Mouse (Mus musculus): ENCODE data around the gene Cpeb3. TPM values are rescaled to one million over a fixed set of nuclear protein-coding genes. Genes with fewer than 3 reads are reported as not detected.
A peak's percentile ranks its signal among the peaks of the same experiment; 100 is the strongest.
"Not testable (repeated sequence)": the region's sequence is repeated elsewhere in the genome, so short reads cannot be mapped to it uniquely, and the experiment has no call there.

Gene Cpeb3
- polyA plus RNA-seq, 1 experiment from 2014 or later, result 0.91 TPM

DNA sequence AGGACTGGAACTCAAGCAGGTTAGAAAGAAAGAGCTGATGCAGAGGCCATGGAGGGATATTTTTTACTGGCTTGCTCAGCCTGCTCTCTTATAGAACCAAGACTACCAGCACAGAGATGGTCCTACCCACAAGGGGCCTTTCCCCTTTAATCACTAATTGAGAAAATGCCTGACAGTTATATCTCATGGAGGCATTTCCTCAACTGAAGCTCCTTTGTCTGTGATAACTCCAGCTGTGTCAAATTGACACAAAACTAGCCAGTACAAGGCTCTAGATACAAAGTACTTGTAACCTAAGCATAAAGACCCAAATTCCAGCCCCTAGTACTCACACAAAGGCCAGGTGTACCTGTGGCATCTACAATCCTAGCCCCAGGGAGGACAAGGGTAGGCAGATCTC is 3.2 kb downstream of the Cpeb3 start:
- H3K4me3 ChIP-seq (ENCODE audit: low read depth, low read length); H3K9ac ChIP-seq (replicated peaks; ENCODE audit: low read length); H3K9me3 ChIP-seq (replicated peaks; ENCODE audit: control insufficient read depth, low read length); H3K4me1 ChIP-seq (ENCODE audit: control insufficient read depth, insufficient read depth, low read length); ATAC-seq (replicated peaks; ENCODE audit: insufficient number of reproducible peaks, low FRiP score, low TSS enrichment, low read depth); H3K36me3 ChIP-seq (replicated peaks; ENCODE audit: control insufficient read depth, insufficient read depth, low read depth, low read length); H3K27me3 ChIP-seq (ENCODE audit: control insufficient read depth, insufficient read depth, low read length); DNase-seq (ENCODE audit: low spot score); H3K4me2 ChIP-seq (ENCODE audit: low read depth, low read length); H3K27ac ChIP-seq (replicated peaks; ENCODE audit: low read depth, low read length): not testable (repeated sequence)

DNA sequence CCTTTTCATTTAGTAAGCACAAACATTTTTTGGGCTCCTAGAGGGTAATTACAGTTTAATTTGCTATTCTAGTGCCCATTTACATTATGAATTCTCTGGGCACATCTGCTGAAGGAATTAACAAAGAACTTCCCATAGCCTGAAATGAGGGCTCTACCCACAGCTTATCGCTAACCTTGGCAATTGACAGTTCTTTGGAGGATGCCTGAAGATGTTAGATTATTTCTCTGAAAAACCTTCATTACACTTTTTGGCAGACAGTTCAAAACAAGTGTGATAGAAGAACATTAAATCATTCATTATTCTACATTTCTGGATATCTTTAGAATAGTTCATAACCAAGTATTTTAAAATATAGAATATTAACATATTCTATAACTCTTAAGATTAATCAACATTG is 5.0 kb downstream of the Cpeb3 start:
- Histone ChIP-seq H3K9ac (replicated peaks; ENCODE audit: low read length) (no peak overlapping the region), H3K27me3 (ENCODE audit: control insufficient read depth, insufficient read depth, low read length) (no peaks in the 10 kb centered on the region), H3K27ac (replicated peaks; ENCODE audit: low read depth, low read length) (no peak overlapping the region), H3K4me2 (ENCODE audit: low read depth, low read length) (no peak overlapping the region), H3K9me3 (replicated peaks; ENCODE audit: control insufficient read depth, low read length) (no peaks in the 10 kb centered on the region), H3K4me3 (ENCODE audit: low read depth, low read length) (no peak overlapping the region), H3K36me3 (replicated peaks; ENCODE audit: control insufficient read depth, insufficient read depth, low read depth, low read length) (no peaks in the 10 kb centered on the region), H3K4me1 (ENCODE audit: control insufficient read depth, insufficient read depth, low read length) (no peaks in the 10 kb centered on the region)
- 96% methylated on average over 1 of the region's 1 CpGs for WGBS
- DNase-seq (ENCODE audit: low spot score) (no peak), ATAC-seq (replicated peaks; ENCODE audit: insufficient number of reproducible peaks, low FRiP score, low TSS enrichment, low read depth) (no peak)

DNA sequence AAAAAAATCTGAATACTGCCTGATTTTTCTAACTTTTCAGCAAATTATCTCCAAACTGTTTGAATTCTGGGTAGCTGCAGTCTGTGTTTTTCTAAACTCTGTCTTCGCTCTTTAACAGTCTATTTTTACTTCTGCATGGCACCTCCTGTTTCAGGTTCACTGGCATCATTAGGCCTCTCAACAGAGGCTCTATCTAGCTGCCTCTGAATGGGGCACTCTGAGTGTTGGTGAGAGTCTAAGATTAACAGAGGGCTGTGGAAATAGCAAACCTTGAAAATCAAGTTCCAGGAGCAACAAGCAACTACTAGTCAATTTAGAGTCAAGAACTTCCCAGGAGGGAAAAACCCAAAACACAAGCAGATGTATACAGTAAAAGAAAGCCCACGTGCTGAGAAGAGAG is 8.5 kb downstream of the Cpeb3 start:
- H3K27ac ChIP-seq (replicated peaks; ENCODE audit: low read depth, low read length), result no peak overlapping the region
- ATAC-seq (replicated peaks; ENCODE audit: insufficient number of reproducible peaks, low FRiP score, low TSS enrichment, low read depth) (no peak), DNase-seq (ENCODE audit: low spot score) (no peak)
- H3K4me3 ChIP-seq (ENCODE audit: low read depth, low read length), result no peak overlapping the region
- no peaks in the 10 kb centered on the region for H3K36me3 ChIP-seq (replicated peaks; ENCODE audit: control insufficient read depth, insufficient read depth, low read depth, low read length)
- no peaks in the 10 kb centered on the region for H3K9me3 ChIP-seq (replicated peaks; ENCODE audit: control insufficient read depth, low read length)
- no peak overlapping the region for H3K4me2 ChIP-seq (ENCODE audit: low read depth, low read length)
- no peaks in the 10 kb centered on the region for H3K4me1 ChIP-seq (ENCODE audit: control insufficient read depth, insufficient read depth, low read length)
- WGBS, result 74% methylated on average over 2 of the region's 2 CpGs
- H3K27me3 ChIP-seq (ENCODE audit: control insufficient read depth, insufficient read depth, low read length), result no peaks in the 10 kb centered on the region
- H3K9ac ChIP-seq (replicated peaks; ENCODE audit: low read length), result no peak overlapping the region

DNA sequence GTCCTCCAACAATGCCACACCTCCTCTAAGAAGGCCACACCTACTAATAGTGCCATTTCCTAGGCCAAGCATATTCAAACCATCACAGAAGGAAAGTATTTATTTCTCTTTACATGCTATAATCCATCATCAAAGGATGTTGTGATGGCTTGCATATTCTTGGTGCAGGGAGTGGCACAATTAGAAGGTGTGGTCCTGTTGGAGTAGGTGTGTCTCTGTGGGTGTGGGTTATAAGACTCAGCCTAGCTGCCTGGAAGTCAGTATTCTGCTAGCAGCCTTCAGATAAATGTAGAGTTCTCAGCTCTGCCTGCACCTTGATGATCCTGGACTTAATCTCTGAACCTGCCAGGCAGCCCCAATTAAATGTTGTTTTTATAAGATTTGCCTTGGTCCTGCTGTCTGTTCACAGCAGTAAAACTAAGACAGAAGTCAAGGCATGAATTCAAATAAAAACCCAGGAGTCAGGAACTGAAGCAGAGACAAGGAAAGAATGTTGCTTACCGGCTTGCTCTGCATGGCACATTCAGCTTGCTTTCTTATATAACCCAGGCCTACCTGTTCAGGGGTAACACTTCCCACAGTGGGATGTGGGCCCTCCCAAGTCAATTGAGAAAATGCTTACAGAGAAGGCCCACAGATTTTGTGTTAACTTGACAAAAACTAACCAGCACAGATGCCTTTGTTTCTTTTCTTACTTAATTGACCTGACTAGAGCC is 10.1 kb downstream of the Cpeb3 start:
- Histone ChIP-seq H3K4me3 (ENCODE audit: low read depth, low read length) (no peak overlapping the region), H3K9me3 (replicated peaks; ENCODE audit: control insufficient read depth, low read length) (no peaks in the 10 kb centered on the region), H3K9ac (replicated peaks; ENCODE audit: low read length) (no peak overlapping the region), H3K27ac (replicated peaks; ENCODE audit: low read depth, low read length) (no peak overlapping the region), H3K4me1 (ENCODE audit: control insufficient read depth, insufficient read depth, low read length) (no peaks in the 10 kb centered on the region), H3K27me3 (ENCODE audit: control insufficient read depth, insufficient read depth, low read length) (no peaks in the 10 kb centered on the region), H3K4me2 (ENCODE audit: low read depth, low read length) (no peak overlapping the region), H3K36me3 (replicated peaks; ENCODE audit: control insufficient read depth, insufficient read depth, low read depth, low read length) (no peaks in the 10 kb centered on the region)
- ATAC-seq (replicated peaks; ENCODE audit: insufficient number of reproducible peaks, low FRiP score, low TSS enrichment, low read depth) (no peak), DNase-seq (ENCODE audit: low spot score) (no peak)
- 89% methylated on average over 1 of the region's 1 CpGs for WGBS

DNA sequence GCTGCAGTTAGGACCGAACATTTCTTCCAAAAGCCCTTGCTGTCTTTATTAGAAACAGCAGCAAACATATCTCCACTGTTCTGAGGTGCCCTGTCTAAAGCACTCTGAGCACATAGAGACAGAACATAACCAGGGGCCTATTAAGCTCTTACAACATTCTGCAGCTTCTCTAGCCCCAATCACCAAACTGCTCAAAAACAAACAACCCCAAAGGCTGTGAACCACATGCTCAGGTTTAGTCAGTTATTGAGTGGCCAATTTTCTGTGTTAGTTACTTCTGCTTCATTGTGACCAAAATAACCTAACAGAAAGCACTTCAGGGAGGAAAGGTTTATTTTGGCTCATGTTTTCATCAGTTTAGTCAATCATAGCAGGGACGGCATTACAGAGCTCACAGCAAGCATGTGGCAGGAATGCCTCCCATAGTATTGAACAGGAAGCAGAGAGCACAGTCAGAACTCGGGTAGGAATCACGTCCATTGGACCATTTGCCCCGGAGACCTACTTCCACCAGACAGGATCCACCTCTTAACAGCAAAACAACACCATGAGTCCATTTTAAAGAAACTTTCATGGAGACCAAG is 15.8 kb downstream of the Cpeb3 start:
- 76% methylated on average over 5 of the region's 5 CpGs for WGBS
- Histone ChIP-seq H3K27me3 (ENCODE audit: control insufficient read depth, insufficient read depth, low read length) (no peaks in the 10 kb centered on the region), H3K27ac (replicated peaks; ENCODE audit: low read depth, low read length) (no peak overlapping the region), H3K9me3 (replicated peaks; ENCODE audit: control insufficient read depth, low read length) (no peaks in the 10 kb centered on the region), H3K36me3 (replicated peaks; ENCODE audit: control insufficient read depth, insufficient read depth, low read depth, low read length) (no peaks in the 10 kb centered on the region), H3K4me1 (ENCODE audit: control insufficient read depth, insufficient read depth, low read length) (no peaks in the 10 kb centered on the region), H3K4me2 (ENCODE audit: low read depth, low read length) (no peak overlapping the region), H3K9ac (replicated peaks; ENCODE audit: low read length) (no peak overlapping the region), H3K4me3 (ENCODE audit: low read depth, low read length) (no peak overlapping the region)
- ATAC-seq (replicated peaks; ENCODE audit: insufficient number of reproducible peaks, low FRiP score, low TSS enrichment, low read depth), result no peak
- DNase-seq (ENCODE audit: low spot score), result no peak

DNA sequence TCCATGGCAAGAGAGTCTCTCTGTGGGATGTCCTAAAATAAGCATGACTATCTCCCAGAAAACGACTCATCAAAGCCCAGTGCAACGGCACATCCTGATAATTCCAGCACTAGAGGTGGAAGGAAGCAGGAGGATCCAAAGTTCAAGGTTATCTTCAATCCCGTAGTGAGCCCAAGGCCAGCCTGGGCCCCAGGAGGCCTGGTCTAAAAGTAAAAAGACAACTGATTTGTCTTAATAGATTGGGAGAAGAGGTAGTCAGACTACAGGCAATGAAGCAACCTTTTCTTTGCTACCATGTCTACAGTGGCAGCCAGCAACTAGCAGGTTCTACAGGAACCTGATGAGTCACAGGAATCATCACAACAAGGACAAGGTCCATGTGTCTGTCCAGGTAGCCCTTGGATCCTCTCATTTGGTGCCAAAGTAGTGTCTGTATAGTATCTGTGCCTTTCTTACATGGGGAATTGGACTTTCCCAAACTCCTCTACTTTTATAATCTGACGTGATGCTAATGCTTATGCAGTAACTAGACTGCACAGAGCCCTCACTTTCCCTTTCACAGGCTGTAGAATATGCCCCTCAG is 19.9 kb downstream of the Cpeb3 start:
- DNase-seq (ENCODE audit: low spot score) (no peak), ATAC-seq (replicated peaks; ENCODE audit: insufficient number of reproducible peaks, low FRiP score, low TSS enrichment, low read depth) (no peak)
- no peaks in the 10 kb centered on the region for H3K9me3 ChIP-seq (replicated peaks; ENCODE audit: control insufficient read depth, low read length)
- no peaks in the 10 kb centered on the region for H3K4me1 ChIP-seq (ENCODE audit: control insufficient read depth, insufficient read depth, low read length)
- H3K4me3 ChIP-seq (ENCODE audit: low read depth, low read length), result no peak overlapping the region
- H3K9ac ChIP-seq (replicated peaks; ENCODE audit: low read length), result no peak overlapping the region
- no peaks in the 10 kb centered on the region for H3K27me3 ChIP-seq (ENCODE audit: control insufficient read depth, insufficient read depth, low read length)
- no peak overlapping the region for H3K4me2 ChIP-seq (ENCODE audit: low read depth, low read length)
- WGBS, result 82% methylated on average over 4 of the region's 4 CpGs
- H3K36me3 ChIP-seq (replicated peaks; ENCODE audit: control insufficient read depth, insufficient read depth, low read depth, low read length), result no peaks in the 10 kb centered on the region
- H3K27ac ChIP-seq (replicated peaks; ENCODE audit: low read depth, low read length), result no peak overlapping the region

DNA sequence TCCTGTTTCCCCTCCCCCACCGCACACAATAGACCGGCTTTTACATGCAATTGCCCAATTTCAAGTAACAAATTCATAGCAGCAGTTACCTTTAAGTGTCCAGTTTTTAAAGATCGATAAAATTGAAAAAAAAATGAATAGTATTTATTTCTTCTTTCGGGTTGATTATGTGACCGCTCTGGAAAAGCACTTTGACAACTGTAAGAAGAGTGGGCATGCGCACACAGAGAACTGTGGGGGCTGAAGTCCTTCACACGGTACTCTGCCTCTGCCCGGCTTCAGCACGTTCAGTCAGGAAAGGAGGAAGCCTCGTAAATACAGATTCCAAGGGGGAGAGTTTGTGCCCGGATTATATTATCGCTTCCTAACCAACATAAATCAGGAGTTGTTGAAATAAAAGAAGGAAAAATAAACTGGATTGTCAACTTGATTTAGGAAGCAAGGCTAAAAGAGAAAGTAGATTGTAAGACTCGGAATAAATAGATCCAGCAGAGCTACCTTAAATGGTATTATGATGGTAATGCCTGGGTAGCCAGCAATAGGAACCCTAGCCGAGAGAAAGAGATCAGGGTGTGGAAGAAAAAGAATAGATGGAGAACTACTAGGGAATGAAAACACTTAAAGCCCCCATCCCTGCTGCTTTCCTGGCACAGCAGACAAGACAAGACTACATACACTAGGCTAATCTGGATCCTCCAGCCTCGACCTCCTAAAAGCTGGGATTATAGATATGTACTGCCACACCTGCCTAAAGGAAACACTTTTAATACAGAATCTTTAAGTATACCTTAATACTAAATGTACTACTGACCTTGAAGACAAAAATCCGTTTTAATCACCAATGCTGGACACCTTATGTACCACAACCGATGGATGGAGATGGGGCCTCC is 30.3 kb downstream of the Cpeb3 start:
- WGBS, result 16% methylated on average over 17 of the region's 17 CpGs
- H3K4me1 ChIP-seq (ENCODE audit: control insufficient read depth, insufficient read depth, low read length), result no peaks in the 10 kb centered on the region
- H3K4me3 ChIP-seq (ENCODE audit: low read depth, low read length), result 0 out of 2 replicates have a peak overlapping the region, but pooled peaks have one; percentile 15
- no peaks in the 10 kb centered on the region for H3K9me3 ChIP-seq (replicated peaks; ENCODE audit: control insufficient read depth, low read length)
- DNase-seq (ENCODE audit: low spot score) (peak; percentile 78), ATAC-seq (replicated peaks; ENCODE audit: insufficient number of reproducible peaks, low FRiP score, low TSS enrichment, low read depth) (0 out of 2 replicates have a peak, but pooled peaks have one; percentile 66)
- no peak overlapping the region; the same call in 1 of the 2 replicates for H3K4me2 ChIP-seq (ENCODE audit: low read depth, low read length)
- H3K36me3 ChIP-seq (replicated peaks; ENCODE audit: control insufficient read depth, insufficient read depth, low read depth, low read length), result no peaks in the 10 kb centered on the region
- H3K27ac ChIP-seq (replicated peaks; ENCODE audit: low read depth, low read length), result no peak overlapping the region
- H3K9ac ChIP-seq (replicated peaks; ENCODE audit: low read length), result no peak overlapping the region
- peaks cover 14% of the 10 kb centered on the region for H3K27me3 ChIP-seq (ENCODE audit: control insufficient read depth, insufficient read depth, low read length)
